In genomic region chr16:42874910-42875851, GRCm38 (mm10) we compare ENCODE assay signal across 8 mouse cellular contexts. TPM values are rescaled to one million over a fixed set of nuclear protein-coding genes. Genes with fewer than 3 reads are reported as not detected.
A peak's percentile ranks its signal among the peaks of the same experiment; 100 is the strongest.
DNase-seq lines count a peak whose midpoint lies in the region; ATAC-seq lines count a peak whose summit lies in the region.

No protein-coding gene starts in this region.

- under 1% methylated on average over 53 of the region's 54 CpGs for WGBS in hindbrain, embryonic 15.5 days

- peak overlapping the region; percentile 98 for H3K27ac ChIP-seq in hindbrain, embryonic 15.5 days (replicated peaks)

- peaks cover 11% of the 10 kb centered on the region; the same call in 1 of the 2 replicates for H3K4me1 ChIP-seq in hindbrain, embryonic 15.5 days (replicated peaks)

- peak; percentile 99 for DNase-seq in T-cell, adult 2 months (ENCODE audit: low spot score)
- DNase-seq in cerebellum, postnatal 36 days = peak; percentile 97 to 100
- peak; percentile 97 to 100 for DNase-seq in frontal cortex, postnatal 36 days (ENCODE audit: low spot score in 2 of 2)
- DNase-seq in left cerebral cortex, adult 11 months (ENCODE audit: low spot score) = peak; percentile 100
- DNase-seq in lung, postnatal 4 days = peak; percentile 99 to 100
- peak; percentile 98 for DNase-seq in retina, postnatal 7 days (ENCODE audit: low read depth, low spot score)
- DNase-seq in urinary bladder, adult 2 months (ENCODE audit: low spot score) = peak; percentile 96

- peak overlapping the region; percentile 86 for H3K4me3 ChIP-seq in hindbrain, embryonic 15.5 days

- H3K27me3 ChIP-seq in hindbrain, embryonic 15.5 days = no peaks in the 10 kb centered on the region

- peak overlapping the region; percentile 64 for H3K9ac ChIP-seq in hindbrain, embryonic 15.5 days

- no peaks in the 10 kb centered on the region for H3K9me3 ChIP-seq in hindbrain, embryonic 15.5 days

- peak overlapping the region; percentile 54 for H3K4me2 ChIP-seq in hindbrain, embryonic 15.5 days

- peak; percentile 98 for ATAC-seq in hindbrain, embryonic 15.5 days (ENCODE audit: low FRiP score, low read depth)

- no peaks in the 10 kb centered on the region for H3K36me3 ChIP-seq in hindbrain, embryonic 15.5 days

RNA-seq across cellular contexts. Expression of gene Zbtb20, which starts 0.5 kb away (rescaled TPM):
- 60.9 and 69.7 TPM in 2 replicates for polyA plus RNA-seq in hindbrain, embryonic 15.5 days (2015; fragmentation: Nextera tagmentation; extraction: Ambion mirVana)
- polyA plus RNA-seq in urinary bladder, adult 2 months (2012; rRNA removed) = 12.5 and 30.9 TPM in 2 replicates

Comparison
In these comparisons a context has a peak if more than half of its experiments do, and no peak if none do; other contexts are left out.
1. Peak in every context shown above with its lines: DNase-seq, ATAC-seq, H3K4me3 ChIP-seq and H3K27ac ChIP-seq.